Mouse (Mus musculus) c-Kit-positive CD71-negative TER-119-negative erythroid progenitor cells, embryonic 14.5 days (primary cell): ENCODE results near the gene Ilk.
"Not testable (repeated sequence)": the region's sequence is repeated elsewhere in the genome, so short reads cannot be mapped to it uniquely, and the experiment has no call there.

Experiments
- DNase-seq: peaks from one replicate; pipeline ENCODE4 v3.0.0-alpha.2; 2013; ENCODE audit warnings: low read depth

Gene Ilk

GRCm38 (mm10) chr7:105743246-105743925, 7.0 kb downstream of the Ilk start:
- not testable (repeated sequence) for DNase-seq

- peak; percentile 77 for DNase-seq
Observed at GRCm38 (mm10) chr7:105743926-105744590, 7.7 kb downstream of the Ilk start, which contains the start of gene Taf10. TSS of gene Taf10 (minus strand) at chr7:105744361.

- DNase-seq: no peak
Observed at GRCm38 (mm10) chr7:105747776-105748175, 11.4 kb downstream of the Ilk start.

- peak; percentile 89 for DNase-seq
Observed at GRCm38 (mm10) chr7:105751491-105752433, 15.4 kb downstream of the Ilk start, which contains the start of gene Tpp1. TSS of gene Tpp1 (minus strand) at chr7:105752235.

- no peak for DNase-seq
Observed at GRCm38 (mm10) chr7:105752716-105753115, 16.3 kb downstream of the Ilk start.

GRCm38 (mm10) chr7:105753281-105753680, 16.9 kb downstream of the Ilk start:
- DNase-seq: no peak

- no peak for DNase-seq
Observed at GRCm38 (mm10) chr7:105761813-105762484, 25.6 kb downstream of the Ilk start.

GRCm38 (mm10) chr7:105762517-105763270, 26.3 kb downstream of the Ilk start:
- DNase-seq: no peak

- DNase-seq: no peak
Observed at GRCm38 (mm10) chr7:105764331-105764730, 27.9 kb downstream of the Ilk start.

- DNase-seq: no peak
Observed at GRCm38 (mm10) chr7:105767729-105768165, 31.4 kb downstream of the Ilk start.

- no peak for DNase-seq
Observed at GRCm38 (mm10) chr7:105769959-105770358, 33.6 kb downstream of the Ilk start.

GRCm38 (mm10) chr7:105772331-105772730, 35.9 kb downstream of the Ilk start:
- DNase-seq: no peak

- no peak for DNase-seq
Observed at GRCm38 (mm10) chr7:105773041-105773440, 36.6 kb downstream of the Ilk start.

- DNase-seq: no peak
Observed at GRCm38 (mm10) chr7:105774661-105775060, 38.3 kb downstream of the Ilk start.

GRCm38 (mm10) chr7:105776026-105776425, 39.6 kb downstream of the Ilk start:
- no peak for DNase-seq

GRCm38 (mm10) chr7:105777316-105777715, 40.9 kb downstream of the Ilk start:
- DNase-seq: no peak

- no peak for DNase-seq
Observed at GRCm38 (mm10) chr7:105777797-105778552, 41.6 kb downstream of the Ilk start.

- no peak for DNase-seq
Observed at GRCm38 (mm10) chr7:105778553-105779265, 42.3 kb downstream of the Ilk start.

GRCm38 (mm10) chr7:105783861-105784260, 47.5 kb downstream of the Ilk start:
- no peak for DNase-seq

- DNase-seq: no peak
Observed at GRCm38 (mm10) chr7:105784556-105784955, 48.2 kb downstream of the Ilk start.
